ENCODE assay signal across 25 mouse cellular contexts in the genomic region with DNA sequence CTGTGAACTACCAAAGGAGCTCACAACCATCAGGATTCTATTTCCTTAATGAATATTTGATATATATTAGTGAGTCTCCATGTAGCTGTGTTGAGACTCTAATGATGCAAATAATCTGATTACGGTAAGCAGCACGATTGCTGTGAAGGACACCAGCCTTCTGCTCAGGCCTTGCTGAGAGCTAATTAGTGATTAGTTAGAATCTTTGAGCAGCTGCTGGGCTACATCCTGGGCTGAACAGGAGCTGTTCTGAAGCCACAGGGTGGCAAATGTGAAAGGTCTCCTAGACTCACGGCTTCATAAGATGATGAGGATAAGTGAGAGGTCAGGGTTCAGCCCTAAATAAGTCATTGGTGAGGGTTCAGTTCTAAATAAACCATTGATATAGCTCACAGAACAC. TPM values are rescaled to one million over a fixed set of nuclear protein-coding genes. Genes with fewer than 3 reads are reported as not detected.
DNase-seq lines count a peak whose midpoint lies in the region; ATAC-seq and TF ChIP-seq lines count a peak whose summit lies in the region.
"Had no signal": no experiment of that assay in that cellular context is flagged by ENCODE, and none has a peak within 500 bp of the region (broad histone marks: within the 10 kb centered on the region; RNA-seq: fewer than 3 reads in every experiment).

No protein-coding gene starts in this region.

- TF ChIP-seq CTCF in forebrain, postnatal 0 days (IDR thresholded peaks at IDR 0.05; ENCODE audit: low read depth) = no peak

- no peak for DNase-seq in forebrain, postnatal 0 days
- DNase-seq in hindbrain, embryonic 14.5 days (ENCODE audit: low spot score) = no peak
- DNase-seq in hindbrain, embryonic 11.5 days (ENCODE audit: low spot score) = no peak
- DNase-seq in MN1 (ENCODE audit: low spot score) = peak; percentile 30
- DNase-seq in retina, adult 2 months (ENCODE audit: low read depth, low spot score) = peak; percentile 46
- no peak for DNase-seq in cerebellum, postnatal 10 days
- no peak for DNase-seq in yolk sac, embryonic 10.5 days (ENCODE audit: low spot score)
- DNase-seq: adrenal gland, postnatal 14 days; B cell, adult 2 months; cerebellum, adult 2 months; cerebellum, postnatal 14 days; embryo, embryonic 11 days; gastrocnemius, postnatal 14 days; heart, adult 2 months; heart, postnatal 14 days; kidney, adult 18-20 months had no signal

- no peak overlapping the region for H3K4me3 ChIP-seq in forebrain, embryonic 13.5 days
- H3K4me3 ChIP-seq in forebrain, postnatal 0 days (ENCODE audit: low read depth, low read length) = no peak overlapping the region
- H3K4me3 ChIP-seq in hindbrain, embryonic 14.5 days (replicated peaks; ENCODE audit: low read length) = no peak overlapping the region
- H3K4me3 ChIP-seq in hindbrain, embryonic 11.5 days (ENCODE audit: low read depth, low read length) = no peak overlapping the region
- H3K4me3 ChIP-seq: embryonic facial prominence, embryonic 12.5 days; forebrain, embryonic 12.5 days; heart, adult 2 months; heart, embryonic 15.5 days; intestine, embryonic 15.5 days had no signal

- no peaks in the 10 kb centered on the region for H3K4me1 ChIP-seq in forebrain, embryonic 13.5 days
- H3K4me1 ChIP-seq in forebrain, postnatal 0 days (ENCODE audit: insufficient read depth) = no peaks in the 10 kb centered on the region
- H3K4me1 ChIP-seq in hindbrain, embryonic 14.5 days (replicated peaks; ENCODE audit: control insufficient read depth, insufficient read depth, low read length) = no peaks in the 10 kb centered on the region
- no peaks in the 10 kb centered on the region for H3K4me1 ChIP-seq in hindbrain, embryonic 11.5 days (replicated peaks; ENCODE audit: control insufficient read depth, insufficient read depth, low read length)
- H3K4me1 ChIP-seq: embryonic facial prominence, embryonic 12.5 days; intestine, embryonic 15.5 days had no signal

- H3K27me3 ChIP-seq in forebrain, embryonic 13.5 days = no peaks in the 10 kb centered on the region
- H3K27me3 ChIP-seq in forebrain, postnatal 0 days (ENCODE audit: insufficient read depth, low read length) = no peaks in the 10 kb centered on the region
- H3K27me3 ChIP-seq in hindbrain, embryonic 14.5 days (ENCODE audit: control insufficient read depth, insufficient read depth, low read length) = no peaks in the 10 kb centered on the region
- no peaks in the 10 kb centered on the region for H3K27me3 ChIP-seq in hindbrain, embryonic 11.5 days (ENCODE audit: control insufficient read depth, insufficient read depth, low read length)
- H3K27me3 ChIP-seq: embryonic facial prominence, embryonic 12.5 days; forebrain, embryonic 12.5 days; heart, embryonic 15.5 days; intestine, embryonic 15.5 days had no signal

- H3K9me3 ChIP-seq in forebrain, embryonic 13.5 days (replicated peaks) = no peaks in the 10 kb centered on the region
- H3K9me3 ChIP-seq in forebrain, postnatal 0 days (ENCODE audit: low read length) = no peaks in the 10 kb centered on the region
- H3K9me3 ChIP-seq in hindbrain, embryonic 14.5 days (ENCODE audit: control insufficient read depth, low read length) = no peaks in the 10 kb centered on the region
- no peaks in the 10 kb centered on the region for H3K9me3 ChIP-seq in hindbrain, embryonic 11.5 days (ENCODE audit: control insufficient read depth, low read length)
- H3K9me3 ChIP-seq: embryonic facial prominence, embryonic 12.5 days; forebrain, embryonic 12.5 days; G1E; heart, embryonic 15.5 days; intestine, embryonic 15.5 days had no signal

- 36% methylated on average over 3 of the region's 3 CpGs for WGBS in forebrain, embryonic 13.5 days
- 31% methylated on average over 3 of the region's 3 CpGs for WGBS in forebrain, postnatal 0 days
- 53% methylated on average over 3 of the region's 3 CpGs for WGBS in hindbrain, embryonic 14.5 days
- 73% methylated on average over 3 of the region's 3 CpGs for WGBS in hindbrain, embryonic 11.5 days

- H3K36me3 ChIP-seq in forebrain, embryonic 13.5 days (ENCODE audit: poor library complexity, severe bottlenecking) = no peaks in the 10 kb centered on the region
- H3K36me3 ChIP-seq in forebrain, postnatal 0 days (ENCODE audit: insufficient read depth) = no peaks in the 10 kb centered on the region
- no peaks in the 10 kb centered on the region for H3K36me3 ChIP-seq in hindbrain, embryonic 14.5 days (replicated peaks; ENCODE audit: control insufficient read depth, insufficient read depth)
- no peaks in the 10 kb centered on the region for H3K36me3 ChIP-seq in hindbrain, embryonic 11.5 days (ENCODE audit: control insufficient read depth, insufficient read depth, low read length)
- H3K36me3 ChIP-seq: embryonic facial prominence, embryonic 12.5 days; forebrain, embryonic 12.5 days; G1E; heart, embryonic 15.5 days; intestine, embryonic 15.5 days had no signal

- peak; percentile 42; the same call in 1 of the 2 replicates for ATAC-seq in forebrain, embryonic 13.5 days
- no peak for ATAC-seq in forebrain, postnatal 0 days
- ATAC-seq in hindbrain, embryonic 14.5 days (ENCODE audit: low FRiP score) = peak; percentile 39; the same call in 1 of the 2 replicates
- ATAC-seq in hindbrain, embryonic 11.5 days (ENCODE audit: low FRiP score) = no peak
- ATAC-seq: CD4-positive, CD25-positive, alpha-beta regulatory T cell, adult 4 months; intestine, embryonic 15.5 days had no signal

- no peak overlapping the region for H3K27ac ChIP-seq in forebrain, embryonic 13.5 days
- H3K27ac ChIP-seq in forebrain, postnatal 0 days (ENCODE audit: low read depth, low read length) = no peak overlapping the region
- no peak overlapping the region for H3K27ac ChIP-seq in hindbrain, embryonic 14.5 days
- no peak overlapping the region for H3K27ac ChIP-seq in hindbrain, embryonic 11.5 days (ENCODE audit: low read depth, low read length)
- H3K27ac ChIP-seq: embryonic facial prominence, embryonic 12.5 days; forebrain, embryonic 12.5 days; heart, adult 2 months; heart, embryonic 15.5 days; intestine, embryonic 15.5 days had no signal

- H3K9ac ChIP-seq in forebrain, embryonic 13.5 days = no peak overlapping the region
- no peak overlapping the region for H3K9ac ChIP-seq in forebrain, postnatal 0 days
- no peak overlapping the region for H3K9ac ChIP-seq in hindbrain, embryonic 14.5 days
- no peak overlapping the region for H3K9ac ChIP-seq in hindbrain, embryonic 11.5 days (ENCODE audit: low read depth, low read length)
- H3K9ac ChIP-seq: embryonic facial prominence, embryonic 12.5 days; forebrain, embryonic 12.5 days; heart, embryonic 15.5 days; intestine, embryonic 15.5 days had no signal

- no peak overlapping the region for H3K4me2 ChIP-seq in forebrain, embryonic 13.5 days
- H3K4me2 ChIP-seq in forebrain, postnatal 0 days (ENCODE audit: low read depth) = no peak overlapping the region
- no peak overlapping the region for H3K4me2 ChIP-seq in hindbrain, embryonic 14.5 days (replicated peaks)
- H3K4me2 ChIP-seq in hindbrain, embryonic 11.5 days (replicated peaks; ENCODE audit: low read depth, low read length) = no peak overlapping the region
- H3K4me2 ChIP-seq: embryonic facial prominence, embryonic 12.5 days; forebrain, embryonic 12.5 days; heart, embryonic 11.5 days; heart, embryonic 15.5 days; intestine, embryonic 15.5 days had no signal

RNA-seq across cellular contexts. Expression of gene Ckmt2, which starts 29.7 kb away (rescaled TPM):
- not detected in 2 replicates for polyA plus RNA-seq in forebrain, embryonic 13.5 days (2015; fragmentation: Nextera tagmentation; extraction: Ambion mirVana)
- 0.14 TPM in 1 of 2 replicates, not detected in the other for total RNA-seq in forebrain, postnatal 0 days (2014; rRNA removed)
- not detected in 2 replicates for polyA plus RNA-seq in forebrain, postnatal 0 days (2015; fragmentation: Nextera tagmentation; extraction: Ambion mirVana)
- polyA plus RNA-seq in hindbrain, embryonic 14.5 days (2014; fragmentation: Nextera tagmentation; extraction: Ambion mirVana) = 0.17 TPM in 1 of 2 replicates, not detected in the other
- not detected in 2 replicates for polyA plus RNA-seq in hindbrain, embryonic 11.5 days (2014; fragmentation: Nextera tagmentation; extraction: Ambion mirVana)
- total RNA-seq: adrenal gland, postnatal 14 days; common myeloid progenitor, adult 5-6 weeks; G1E had no signal
- polyA plus RNA-seq: CD4-positive, CD25-positive, alpha-beta regulatory T cell, adult 4 months; cerebellum, adult 2 months; embryonic facial prominence, embryonic 12.5 days; forebrain, embryonic 12.5 days; G1E had no signal

Comparison
In these comparisons a context has a peak if more than half of its experiments do, and no peak if none do; other contexts are left out.
1. ATAC-seq: peak in forebrain, embryonic 13.5 days (single experiment) and hindbrain, embryonic 14.5 days (single experiment); none in forebrain, postnatal 0 days (single experiment) and hindbrain, embryonic 11.5 days (single experiment).
2. DNase-seq: peak in MN1 (single experiment) and retina, adult 2 months (single experiment); none in forebrain, postnatal 0 days (single experiment), hindbrain, embryonic 14.5 days (single experiment), hindbrain, embryonic 11.5 days (single experiment), cerebellum, postnatal 10 days (0 of 2) and yolk sac, embryonic 10.5 days (single experiment).